Mouse (Mus musculus): ENCODE data around the gene Epha2.

DNA sequence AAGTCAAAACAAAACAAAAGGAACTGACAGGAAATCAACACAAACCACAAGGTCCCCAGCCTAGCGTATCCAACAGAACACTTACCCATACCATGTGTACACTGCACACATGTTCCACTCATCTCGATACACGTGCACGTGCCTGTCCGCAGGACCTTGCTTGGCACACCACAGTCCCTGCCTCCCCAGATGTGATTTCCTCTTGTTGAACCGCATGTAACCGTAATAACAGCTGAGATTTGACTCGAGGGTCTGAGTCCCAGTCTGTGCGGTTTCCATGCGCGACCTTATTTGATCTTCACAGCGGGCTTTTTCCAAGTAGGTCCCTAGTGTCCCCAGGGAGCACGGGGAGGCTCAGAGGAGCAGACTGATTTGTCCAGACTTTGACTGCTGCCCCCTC lies 1.7 kb upstream of the Epha2 start:
- TF ChIP-seq CTCF (IDR thresholded peaks at IDR 0.05; ENCODE audit: extremely low read depth, insufficient read depth, low read length), result no peak
- TF ChIP-seq POLR2A (IDR thresholded peaks at IDR 0.05; ENCODE audit: extremely low read depth, insufficient read depth, low read length), result no peak

All from cortical plate, adult 2 months (tissue).